Mouse (Mus musculus) ovary, postnatal 36 days (tissue): ENCODE measurements at regions not wholly inside any gene's neighbourhood (a gene's known extent, or its start where the extent isn't known, plus 50 kb on each side); places are given as distances from the start of the nearest gene placed in this dataset.

ENCODE experiments used
- DNase-seq: peaks from one replicate; pipeline ENCODE4 v3.0.0; 2022; ENCODE audit warnings: low spot score, mixed read lengths

- DNase-seq = no peak
Measured at GRCm38 (mm10) chr8:11145251-11145650, 137.0 kb upstream of the Irs2 start.

DNA sequence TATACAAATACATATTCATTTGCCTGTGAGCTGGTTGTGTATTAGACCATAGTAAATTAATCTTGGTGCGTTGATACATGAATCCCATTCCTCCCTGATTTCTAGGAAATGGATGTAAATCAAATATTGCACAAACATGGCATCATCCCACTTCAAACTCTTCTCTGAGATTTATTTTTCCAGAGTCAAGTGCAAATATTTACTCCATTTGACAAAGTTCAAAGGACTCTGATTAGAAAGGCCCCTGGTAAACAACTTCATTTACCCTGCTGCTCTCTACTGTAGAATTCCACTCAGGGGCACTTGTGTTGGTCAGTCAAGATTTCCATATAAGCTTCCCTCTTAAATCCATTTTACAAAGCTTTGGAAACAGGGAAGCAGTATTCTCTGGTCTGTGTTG lies 132.3 kb upstream of the Irs2 start:
- no peak for DNase-seq

DNA sequence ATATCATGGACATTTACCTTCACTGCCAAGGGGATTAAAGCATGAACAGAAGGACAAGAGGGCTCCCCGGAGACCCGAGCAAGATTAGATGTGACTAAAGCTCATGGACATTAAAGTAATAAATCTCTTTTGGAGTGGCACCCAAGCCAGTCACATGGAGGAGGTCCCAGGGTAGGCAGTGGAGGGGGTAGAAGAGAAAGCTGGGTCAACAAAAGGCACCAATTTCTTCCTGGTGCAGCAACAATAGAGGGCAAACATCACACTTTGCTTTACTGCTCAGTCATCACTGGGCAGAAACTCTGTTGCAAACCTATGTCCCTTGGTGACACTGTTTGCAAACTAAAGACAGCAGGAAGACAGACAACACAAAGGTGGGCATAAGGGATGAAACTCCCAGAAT lies 131.0 kb upstream of the Irs2 start:
- DNase-seq = no peak

DNA sequence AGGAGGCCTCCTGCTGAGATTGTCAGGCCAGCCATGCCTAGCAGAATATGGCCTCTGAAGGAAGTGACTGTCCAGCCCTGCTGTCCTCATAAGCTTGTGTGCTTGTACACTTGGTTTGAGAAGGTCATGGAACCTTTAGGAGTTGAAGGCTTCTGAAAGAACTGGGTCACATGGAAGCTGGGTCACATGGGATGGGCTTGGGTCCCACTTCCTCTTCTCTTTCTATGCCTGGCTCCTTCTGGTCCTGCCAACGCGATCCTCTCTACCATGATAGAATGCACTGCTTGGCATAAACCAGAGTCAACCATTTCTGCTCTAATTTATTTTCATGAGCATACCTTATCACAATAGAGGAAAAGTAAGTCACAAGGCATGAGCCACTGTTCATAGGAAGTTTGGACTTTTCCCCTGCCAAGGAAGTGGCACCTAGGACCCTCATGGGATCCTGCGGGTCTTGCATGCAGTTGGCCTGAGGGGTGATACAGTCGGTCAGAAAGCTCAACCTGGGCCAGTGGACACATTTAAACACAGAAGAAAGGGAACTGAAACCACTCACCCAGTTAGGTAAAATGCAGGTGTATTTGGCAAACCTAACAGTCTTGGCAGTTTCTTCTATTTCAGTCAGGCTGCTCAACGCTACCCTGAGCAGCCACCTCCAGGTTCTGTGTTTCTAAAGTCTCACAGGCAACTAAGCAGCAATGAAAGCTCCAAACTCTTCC lies 130.2 kb upstream of the Irs2 start:
- DNase-seq = no peak

DNA sequence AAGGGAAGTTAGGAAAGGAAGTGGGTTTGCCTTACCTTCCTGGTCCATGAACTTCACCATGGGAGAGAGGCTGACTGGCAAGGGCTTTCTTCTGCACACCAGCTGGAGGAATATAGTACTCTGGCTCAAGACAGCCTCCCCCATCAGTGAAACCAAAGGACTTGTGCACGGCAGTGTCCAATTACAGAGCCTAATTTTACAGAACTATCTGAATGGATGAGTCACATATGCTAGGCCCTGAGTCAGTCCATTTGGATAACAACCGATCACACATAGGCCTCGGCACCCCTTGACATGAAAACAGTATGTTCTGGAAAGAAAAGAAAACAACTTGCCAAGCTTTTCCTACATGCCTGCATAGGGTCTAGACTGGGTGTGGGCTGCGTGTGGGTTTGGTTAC lies 128.3 kb upstream of the Irs2 start:
- DNase-seq = no peak

DNA sequence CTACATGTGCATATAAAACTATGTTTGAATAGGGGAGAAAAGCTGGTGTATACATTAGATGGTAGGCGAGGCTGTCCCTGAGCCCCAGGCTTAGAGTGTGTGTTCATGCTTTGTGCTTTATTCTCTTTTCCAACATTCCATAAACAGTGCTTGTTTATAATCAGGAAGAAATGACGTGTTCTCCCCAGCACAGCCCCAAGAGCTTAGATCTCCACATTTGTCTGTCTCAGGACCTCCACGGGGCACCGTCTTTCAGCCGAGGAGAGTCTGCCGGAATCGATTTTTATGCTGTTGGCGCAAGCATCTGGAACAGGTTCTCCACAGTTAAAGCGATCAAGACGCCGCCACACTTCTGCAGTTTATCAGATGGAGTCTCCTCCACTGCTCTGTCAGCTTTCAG lies 126.9 kb upstream of the Irs2 start:
- no peak for DNase-seq

GRCm38 (mm10) chr8:11134562-11134961 lies 126.3 kb upstream of the Irs2 start:
- DNase-seq = no peak

DNA sequence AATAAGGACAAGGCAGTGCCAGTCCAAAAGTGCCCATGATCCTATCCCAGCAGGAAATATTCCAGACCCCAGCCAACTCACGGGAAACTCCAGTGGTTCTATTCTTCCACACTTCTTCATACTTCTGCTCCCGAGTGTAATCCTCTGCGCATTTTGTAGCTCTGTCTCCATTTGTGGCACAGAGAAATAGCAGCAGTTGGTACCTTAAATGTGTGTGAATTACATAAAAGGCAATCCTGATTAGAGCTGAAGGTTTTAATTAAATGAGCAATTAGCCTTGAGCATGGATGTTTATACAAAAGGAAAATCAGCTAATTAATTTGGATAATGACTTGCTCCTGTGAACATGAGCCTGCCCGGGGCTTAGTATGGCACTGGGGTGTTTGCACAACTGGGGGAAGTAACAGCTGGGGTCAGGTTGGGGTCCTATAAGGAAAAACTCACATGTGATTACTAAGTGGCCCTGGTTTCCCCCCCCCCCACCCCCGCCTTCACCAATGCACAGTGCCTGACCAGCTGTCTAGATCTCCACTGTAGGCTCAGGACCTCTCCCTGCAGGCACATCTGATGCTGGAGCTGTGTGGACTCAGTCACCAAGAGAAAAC lies 110.9 kb upstream of the Irs2 start:
- no peak for DNase-seq

DNA sequence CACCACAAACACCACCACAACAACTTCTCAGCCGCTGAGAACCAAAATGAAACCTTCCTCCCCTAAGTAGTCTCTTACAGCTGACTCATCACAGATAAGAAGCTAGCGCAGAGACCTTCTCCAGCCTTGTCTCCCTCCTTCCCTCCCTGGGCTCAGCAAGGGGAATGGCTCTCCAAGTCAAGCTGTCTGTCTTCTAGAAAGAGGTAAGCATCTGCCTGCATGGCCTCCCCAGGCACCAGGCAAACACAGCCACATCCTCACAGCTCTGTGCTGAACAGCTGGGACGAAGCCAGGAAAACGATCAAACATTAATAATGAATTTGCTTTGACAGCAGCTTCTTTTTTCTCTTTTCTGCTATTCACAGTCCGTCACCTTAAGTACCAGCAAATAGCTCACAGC lies 108.3 kb upstream of the Irs2 start:
- no peak for DNase-seq

DNA sequence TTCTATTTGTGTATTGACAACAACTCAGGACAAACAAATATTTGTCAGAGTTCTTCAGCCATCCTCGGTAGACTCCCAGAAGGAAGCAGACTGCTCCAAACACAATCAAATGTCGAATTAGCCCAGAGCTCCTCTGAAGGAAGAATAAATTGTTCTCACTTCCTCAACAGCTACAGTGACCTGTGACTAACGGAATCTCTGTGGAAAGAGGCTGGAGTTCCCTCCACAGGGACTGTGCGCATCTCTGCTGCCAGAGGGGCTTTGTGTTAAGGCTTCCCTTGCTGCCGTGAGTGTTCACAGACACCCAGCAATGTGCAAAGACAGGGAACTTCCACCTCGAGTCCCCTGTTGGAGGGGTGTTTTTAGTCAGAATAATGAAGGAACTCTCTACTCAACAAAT lies 107.0 kb upstream of the Irs2 start:
- DNase-seq = no peak

GRCm38 (mm10) chr8:11114531-11114930 lies 106.3 kb upstream of the Irs2 start:
- no peak for DNase-seq

DNA sequence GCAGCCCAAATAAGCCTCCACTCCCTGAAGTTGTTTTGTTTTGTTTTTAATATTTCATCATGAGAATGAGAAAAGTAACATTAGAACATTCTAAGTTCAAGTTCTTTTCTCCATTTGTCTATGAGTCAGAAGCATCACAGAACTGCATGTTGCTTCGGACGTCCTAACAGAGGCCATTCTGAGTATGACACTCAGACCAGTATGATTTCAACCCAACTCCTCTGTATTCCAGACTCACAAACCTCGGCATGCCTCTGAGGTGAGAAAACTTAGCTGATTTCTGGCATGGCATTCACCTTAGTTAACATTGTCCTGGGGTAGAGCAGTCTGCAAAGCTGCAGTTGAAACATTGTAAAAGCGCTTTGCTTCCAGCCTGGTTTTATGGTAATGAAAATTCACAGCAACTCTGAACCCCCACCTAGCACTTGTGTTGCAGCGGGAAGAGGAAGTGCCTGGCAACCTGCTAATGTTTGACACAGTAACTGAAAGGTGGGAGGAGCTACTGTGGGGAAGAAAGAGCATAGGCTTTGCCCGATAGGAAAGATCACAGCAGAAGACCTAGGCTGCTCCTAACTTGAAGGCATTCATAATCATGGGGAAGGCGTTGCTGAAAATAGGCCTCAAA lies 104.8 kb upstream of the Irs2 start:
- no peak for DNase-seq

GRCm38 (mm10) chr8:11111987-11112386 lies 103.7 kb upstream of the Irs2 start:
- no peak for DNase-seq

GRCm38 (mm10) chr8:11107435-11107834 lies 99.2 kb upstream of the Irs2 start:
- DNase-seq = no peak

DNA sequence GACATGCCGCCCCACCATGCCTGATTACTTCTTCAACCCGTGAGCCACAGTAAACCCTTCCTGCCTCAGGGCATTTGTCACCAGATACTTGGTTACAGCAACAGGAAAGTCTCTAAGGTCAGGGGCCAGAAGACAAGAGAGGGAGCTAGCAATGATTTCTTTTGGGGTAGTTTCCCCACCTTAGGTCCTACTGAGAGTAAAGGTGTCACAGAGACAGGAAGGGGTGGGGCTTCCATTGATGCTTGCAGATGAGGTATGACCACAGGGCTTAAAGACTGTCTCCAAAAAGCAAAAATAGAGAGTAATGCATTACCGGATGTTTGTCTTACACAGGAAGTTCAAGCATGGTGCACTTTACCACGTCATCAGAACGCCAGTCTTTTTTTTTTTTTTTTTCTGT lies 98.8 kb upstream of the Irs2 start:
- DNase-seq = no peak

GRCm38 (mm10) chr8:11103745-11104607 lies 95.7 kb upstream of the Irs2 start:
- DNase-seq = no peak

GRCm38 (mm10) chr8:11100310-11100709 lies 92.1 kb upstream of the Irs2 start:
- DNase-seq = no peak

DNA sequence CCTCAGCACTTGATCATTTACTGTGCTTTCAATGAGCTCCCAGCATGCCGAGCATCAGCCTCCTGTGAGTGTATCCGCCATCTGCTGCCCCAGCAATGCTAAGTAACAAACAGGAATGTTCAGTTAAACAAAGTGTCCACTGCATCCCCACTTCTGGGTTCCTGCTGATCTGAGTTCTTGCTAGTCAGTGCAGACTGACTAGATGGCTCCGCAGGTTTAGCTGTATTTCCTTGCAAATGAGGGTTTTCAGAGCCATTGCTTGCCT lies 91.3 kb upstream of the Irs2 start:
- no peak for DNase-seq

GRCm38 (mm10) chr8:11098790-11099590 lies 90.7 kb upstream of the Irs2 start:
- DNase-seq = no peak

GRCm38 (mm10) chr8:11098228-11098778 lies 90.0 kb upstream of the Irs2 start:
- no peak for DNase-seq

- no peak for DNase-seq
Measured at GRCm38 (mm10) chr8:11097813-11098212, 89.6 kb upstream of the Irs2 start.

GRCm38 (mm10) chr8:11094516-11094915 lies 86.3 kb upstream of the Irs2 start:
- no peak for DNase-seq
